Mouse (Mus musculus): ENCODE data around the gene Rpl21. TPM values are rescaled to one million over a fixed set of nuclear protein-coding genes. Genes with fewer than 3 reads are reported as not detected.

The Rpl21 gene
- polyA plus RNA-seq, 1 experiment: 59.1 TPM

DNA sequence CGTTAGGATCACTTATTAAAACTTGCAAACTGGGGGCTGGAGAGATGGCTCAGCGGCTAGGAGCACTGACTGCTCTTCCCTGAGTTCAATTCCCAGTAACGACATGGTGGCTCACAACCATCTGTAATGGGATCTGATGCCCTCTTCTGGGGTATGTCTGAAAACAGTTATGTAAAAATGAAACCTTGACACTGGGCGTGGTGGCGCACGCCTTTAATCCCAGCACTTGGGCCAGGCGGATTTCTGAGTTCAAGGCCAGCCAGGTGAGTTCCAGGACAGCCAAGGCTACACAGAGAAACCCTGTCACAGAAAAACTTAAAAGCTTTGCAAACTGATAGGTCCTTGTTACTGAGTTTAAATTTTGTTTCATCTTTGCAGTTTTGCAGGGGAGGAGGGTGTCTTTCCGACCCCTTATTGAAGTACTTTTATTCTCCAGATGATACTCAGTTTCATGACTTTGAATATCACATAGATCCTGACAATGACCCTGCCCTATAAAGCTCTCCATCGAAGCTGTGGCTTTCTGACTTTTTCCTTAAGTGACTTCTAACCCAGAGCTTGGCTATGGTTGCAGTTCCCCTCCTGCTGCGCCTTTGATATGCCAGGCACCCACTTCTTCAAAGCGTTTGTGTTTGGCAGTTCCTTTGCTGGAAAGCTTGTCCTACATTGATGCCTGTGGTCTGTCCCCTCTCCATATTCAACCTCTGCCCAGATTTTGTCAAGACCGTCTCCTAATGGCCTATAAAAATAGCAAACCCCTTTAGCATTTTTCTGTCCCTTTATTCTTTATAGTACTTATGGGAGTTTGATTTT is 6.4 kb downstream of the Rpl21 start:
- peaks cover 20% of the 10 kb centered on the region for H3K36me3 ChIP-seq (ENCODE audit: control insufficient read depth, insufficient read depth, low read length)

DNA sequence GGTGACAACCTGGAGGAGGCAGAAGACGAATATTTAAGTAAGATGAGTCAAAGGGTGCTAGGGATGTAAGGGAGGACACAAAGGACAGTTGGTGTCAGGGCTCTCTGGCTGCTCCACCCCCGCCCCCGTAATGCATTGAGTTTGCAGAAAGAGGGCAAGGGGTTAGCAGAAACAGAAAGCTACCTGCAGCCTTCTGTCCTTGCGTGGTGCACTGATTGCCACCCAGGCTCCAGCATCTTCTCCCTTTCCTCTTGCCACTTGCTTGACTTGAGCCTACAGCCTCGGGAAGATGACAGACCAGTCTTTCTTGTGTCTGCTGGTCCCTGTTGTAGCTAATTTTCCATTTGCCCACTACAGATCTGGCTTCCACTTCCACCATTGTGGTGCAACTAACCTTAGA is 7.1 kb downstream of the Rpl21 start:
- Histone ChIP-seq H3K4me1 (ENCODE audit: control insufficient read depth, insufficient read depth, insufficient read length) (peaks cover 3% of the 10 kb centered on the region), H3K4me3 (ENCODE audit: extremely low read depth, insufficient read depth, insufficient read length) (no peak overlapping the region), H3K36me3 (ENCODE audit: control insufficient read depth, insufficient read depth, low read length) (peaks cover 19% of the 10 kb centered on the region), H3K27ac (ENCODE audit: insufficient read depth, low read length) (no peak overlapping the region), H3K27me3 (ENCODE audit: control insufficient read depth, insufficient read depth, low read length) (peaks cover 1% of the 10 kb centered on the region; the same call in 1 of the 2 replicates)
- DNase-seq (ENCODE audit: low read depth in 1 of 2, low spot score in 2 of 2): no peak
- TF ChIP-seq POLR2A (IDR thresholded peaks at IDR 0.05; ENCODE audit: low read depth, low read length) (no peak), CTCF (IDR thresholded peaks at IDR 0.05; ENCODE audit: extremely low read depth, insufficient read depth, insufficient read length, insufficient replicate concordance) (no peak)
- whole genome bisulfite sequencing: 90% methylated on average over 5 of the region's 5 CpGs

More for the DNA sequence above, 6.4 kb downstream of the Rpl21 start:
- WGBS: 71% methylated on average over 12 of the region's 12 CpGs
- H3K27ac ChIP-seq (ENCODE audit: insufficient read depth, low read length): no peak overlapping the region
- H3K4me3 ChIP-seq (ENCODE audit: extremely low read depth, insufficient read depth, insufficient read length): no peak overlapping the region
- no peaks in the 10 kb centered on the region for H3K4me1 ChIP-seq (ENCODE audit: control insufficient read depth, insufficient read depth, insufficient read length)
- H3K27me3 ChIP-seq (ENCODE audit: control insufficient read depth, insufficient read depth, low read length): no peaks in the 10 kb centered on the region
- TF ChIP-seq POLR2A (IDR thresholded peaks at IDR 0.05; ENCODE audit: low read depth, low read length): no peak
- no peak for DNase-seq (ENCODE audit: low read depth in 1 of 2, low spot score in 2 of 2)

GRCm38 (mm10) chr5:146840422-146840821 is 7.7 kb downstream of the Rpl21 start:
- Histone ChIP-seq H3K4me1 (ENCODE audit: control insufficient read depth, insufficient read depth, insufficient read length) (peaks cover 8% of the 10 kb centered on the region), H3K36me3 (ENCODE audit: control insufficient read depth, insufficient read depth, low read length) (peaks cover 14% of the 10 kb centered on the region), H3K27ac (ENCODE audit: insufficient read depth, low read length) (no peak overlapping the region), H3K27me3 (ENCODE audit: control insufficient read depth, insufficient read depth, low read length) (peaks cover 6% of the 10 kb centered on the region; the same call in 1 of the 2 replicates), H3K4me3 (ENCODE audit: extremely low read depth, insufficient read depth, insufficient read length) (no peak overlapping the region)
- TF ChIP-seq CTCF (IDR thresholded peaks at IDR 0.05; ENCODE audit: extremely low read depth, insufficient read depth, insufficient read length, insufficient replicate concordance) (no peak), POLR2A (IDR thresholded peaks at IDR 0.05; ENCODE audit: low read depth, low read length) (no peak)
- DNase-seq (ENCODE audit: low read depth in 1 of 2, low spot score in 2 of 2): no peak
- 85% methylated on average over 4 of the region's 4 CpGs for WGBS

- H3K27me3 ChIP-seq (ENCODE audit: control insufficient read depth, insufficient read depth, low read length): peaks cover 9% of the 10 kb centered on the region
- TF ChIP-seq POLR2A (IDR thresholded peaks at IDR 0.05; ENCODE audit: low read depth, low read length): no peak
- TF ChIP-seq CTCF (IDR thresholded peaks at IDR 0.05; ENCODE audit: extremely low read depth, insufficient read depth, insufficient read length, insufficient replicate concordance): no peak
- WGBS: 80% methylated on average over 5 of the region's 5 CpGs
- H3K36me3 ChIP-seq (ENCODE audit: control insufficient read depth, insufficient read depth, low read length): peaks cover 10% of the 10 kb centered on the region
- no peak for DNase-seq (ENCODE audit: low read depth in 1 of 2, low spot score in 2 of 2)
- no peak overlapping the region for H3K4me3 ChIP-seq (ENCODE audit: extremely low read depth, insufficient read depth, insufficient read length)
- H3K27ac ChIP-seq (ENCODE audit: insufficient read depth, low read length): no peak overlapping the region
- H3K4me1 ChIP-seq (ENCODE audit: control insufficient read depth, insufficient read depth, insufficient read length): peaks cover 8% of the 10 kb centered on the region
Observed at GRCm38 (mm10) chr5:146841301-146841700, 8.6 kb downstream of the Rpl21 start.

DNA sequence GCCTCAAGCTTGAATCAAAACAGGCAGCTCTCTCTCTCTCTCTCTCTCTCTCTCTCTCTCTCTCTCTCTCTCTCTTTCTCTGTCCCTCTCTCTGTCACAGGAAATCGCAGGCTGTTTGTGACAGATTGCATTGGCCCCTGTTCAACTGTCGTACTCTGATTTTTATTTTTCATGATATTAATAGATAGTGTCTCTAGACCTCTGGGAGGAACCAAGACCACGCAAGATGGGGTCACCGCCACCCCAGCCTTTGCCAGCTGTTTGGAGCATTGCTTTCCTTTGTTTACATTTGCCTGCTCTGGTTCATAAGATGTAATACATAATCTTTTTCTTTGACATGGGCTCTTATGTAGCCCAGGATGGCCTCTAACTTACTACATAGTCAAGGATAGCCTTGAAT is 9.3 kb downstream of the Rpl21 start:
- Histone ChIP-seq H3K4me1 (ENCODE audit: control insufficient read depth, insufficient read depth, insufficient read length) (peaks cover 8% of the 10 kb centered on the region), H3K27me3 (ENCODE audit: control insufficient read depth, insufficient read depth, low read length) (peaks cover 9% of the 10 kb centered on the region), H3K27ac (ENCODE audit: insufficient read depth, low read length) (no peak overlapping the region), H3K4me3 (ENCODE audit: extremely low read depth, insufficient read depth, insufficient read length) (no peak overlapping the region), H3K36me3 (ENCODE audit: control insufficient read depth, insufficient read depth, low read length) (peaks cover 5% of the 10 kb centered on the region; the same call in 1 of the 2 replicates)
- 80% methylated on average over 4 of the region's 4 CpGs for WGBS
- TF ChIP-seq POLR2A (IDR thresholded peaks at IDR 0.05; ENCODE audit: low read depth, low read length) (no peak), CTCF (IDR thresholded peaks at IDR 0.05; ENCODE audit: extremely low read depth, insufficient read depth, insufficient read length, insufficient replicate concordance) (no peak)
- no peak for DNase-seq (ENCODE audit: low read depth in 1 of 2, low spot score in 2 of 2)

DNA sequence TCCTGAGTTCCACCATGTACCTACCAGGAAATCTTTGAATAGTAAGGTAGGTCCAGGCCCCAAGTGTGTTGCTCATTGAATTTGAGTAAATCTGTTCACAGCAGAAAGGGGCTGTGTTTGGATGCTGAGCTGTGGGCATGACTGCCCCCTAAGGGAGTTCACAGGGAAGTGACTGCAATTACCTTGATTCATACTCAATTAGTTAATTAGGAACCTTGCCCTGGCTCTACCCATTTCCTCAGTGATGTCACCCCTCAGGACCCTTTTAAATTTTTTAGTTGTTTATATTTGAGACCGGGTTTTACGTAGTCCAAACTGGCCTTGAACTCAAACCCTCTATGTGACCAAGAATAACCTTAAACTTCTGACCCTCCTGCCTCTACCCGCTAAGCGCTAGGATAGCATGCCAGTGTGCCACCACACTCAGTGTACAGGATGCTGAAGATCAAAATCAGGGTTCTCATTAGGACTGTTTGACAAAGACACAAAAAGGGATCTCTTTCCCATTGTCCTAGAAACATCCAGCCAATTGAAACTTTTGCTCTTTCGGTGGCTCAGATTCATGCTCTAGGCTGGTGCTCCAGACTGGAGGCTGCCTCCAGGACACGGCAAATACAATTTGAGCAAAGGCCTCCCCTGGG is 11.7 kb downstream of the Rpl21 start:
- DNase-seq (ENCODE audit: low read depth in 1 of 2, low spot score in 2 of 2): no peak
- 22% methylated on average over 6 of the region's 6 CpGs for WGBS
- TF ChIP-seq POLR2A (IDR thresholded peaks at IDR 0.05; ENCODE audit: low read depth, low read length): no peak
- TF ChIP-seq CTCF (IDR thresholded peaks at IDR 0.05; ENCODE audit: extremely low read depth, insufficient read depth, insufficient read length, insufficient replicate concordance): peak; percentile 27; the same call in 1 of the 2 replicates
- Histone ChIP-seq H3K36me3 (ENCODE audit: control insufficient read depth, insufficient read depth, low read length) (no peaks in the 10 kb centered on the region), H3K4me3 (ENCODE audit: extremely low read depth, insufficient read depth, insufficient read length) (peak overlapping the region; percentile 54; the same call in 1 of the 2 replicates), H3K4me1 (ENCODE audit: control insufficient read depth, insufficient read depth, insufficient read length) (peaks cover 8% of the 10 kb centered on the region), H3K27me3 (ENCODE audit: control insufficient read depth, insufficient read depth, low read length) (peaks cover 9% of the 10 kb centered on the region), H3K27ac (ENCODE audit: insufficient read depth, low read length) (peak overlapping the region; percentile 23; the same call in 1 of the 2 replicates)

All from spleen, adult 2 months (tissue).